Mouse (Mus musculus) heart, embryonic 15.5 days (tissue): ENCODE data around the gene Wwox. TPM values are rescaled to one million over a fixed set of nuclear protein-coding genes. Genes with fewer than 3 reads are reported as not detected.
A peak's percentile ranks its signal among the peaks of the same experiment; 100 is the strongest.

Experiments
- ATAC-seq: fragments of 200-750 bp; cut with Nextera tagmentation; replicated peaks from 2 replicates; pipeline ENCODE4 v1.8.0; 2017; ENCODE audit warnings: low read depth, moderate TSS enrichment; ENCODE audit not compliant: insufficient number of reproducible peaks, insufficient read depth, low FRiP score
- H3K27ac ChIP-seq: fragments of 300-500 bp; sonication (generic); 2 replicates; pipeline ENCODE4 v1.5.1; 2015; ENCODE audit warnings: mild to moderate bottlenecking, inconsistent platforms
- H3K27me3 ChIP-seq: fragments of 300-500 bp; sonication (generic); 2 replicates; pipeline ENCODE4 v1.6.1; 2015; ENCODE audit warnings: inconsistent platforms
- H3K36me3 ChIP-seq: fragments of 300-500 bp; sonication (generic); 2 replicates; pipeline ENCODE4 v1.6.1; 2015; ENCODE audit warnings: mild to moderate bottlenecking, inconsistent platforms
- H3K4me1 ChIP-seq: fragments of 300-500 bp; sonication (generic); replicated peaks from 2 replicates; pipeline ENCODE4 v1.6.1; 2015; ENCODE audit warnings: inconsistent platforms
- H3K4me2 ChIP-seq: fragments of 300-500 bp; sonication (generic); 2 replicates; pipeline ENCODE4 v1.6.1; 2015; ENCODE audit warnings: inconsistent platforms, mild to moderate bottlenecking, moderate library complexity
- H3K4me3 ChIP-seq: fragments of 300-500 bp; sonication (generic); 2 replicates; pipeline ENCODE4 v1.5.1; 2015; ENCODE audit warnings: mild to moderate bottlenecking, inconsistent platforms
- H3K9ac ChIP-seq: fragments of 300-500 bp; sonication (generic); 2 replicates; pipeline ENCODE4 v1.6.1; 2015; ENCODE audit warnings: mild to moderate bottlenecking, inconsistent platforms
- H3K9me3 ChIP-seq: fragments of 300-500 bp; sonication (generic); replicated peaks from 2 replicates; pipeline ENCODE4 v1.6.1; 2016; ENCODE audit warnings: inconsistent platforms
- WGBS: fragments of 180-500 bp; shearing (Covaris S2); methylation state at CpG from one replicate; pipeline ENCODE4 v1.1.7; 2015; ENCODE audit warnings: mixed read lengths; 5-methylcytosine and 5-hydroxymethylcytosine counted together
- polyA plus RNA-seq: library from polyadenylated mRNA; unstranded; fragments of >200 nt; fragmentation: Nextera tagmentation; extraction: Ambion mirVana; gene quantifications from 2 replicates; pipeline ENCODE4 v1.2.1, GENCODE M21; 2015

Wwox gene
- polyA plus RNA-seq, 1 experiment from 2014 or later = 10.9 TPM

GRCm38 (mm10) chr8:115216801-115217200 lies 777.3 kb downstream of the Wwox start:
- ATAC-seq = no peak
- Histone ChIP-seq H3K4me1 (peaks cover 7% of the 10 kb centered on the region), H3K4me3 (no peak overlapping the region), H3K36me3 (no peaks in the 10 kb centered on the region), H3K4me2 (no peak overlapping the region), H3K27me3 (no peaks in the 10 kb centered on the region), H3K9ac (no peak overlapping the region), H3K27ac (no peak overlapping the region), H3K9me3 (no peaks in the 10 kb centered on the region)
- 53% methylated on average over 3 of the region's 3 CpGs for WGBS

DNA sequence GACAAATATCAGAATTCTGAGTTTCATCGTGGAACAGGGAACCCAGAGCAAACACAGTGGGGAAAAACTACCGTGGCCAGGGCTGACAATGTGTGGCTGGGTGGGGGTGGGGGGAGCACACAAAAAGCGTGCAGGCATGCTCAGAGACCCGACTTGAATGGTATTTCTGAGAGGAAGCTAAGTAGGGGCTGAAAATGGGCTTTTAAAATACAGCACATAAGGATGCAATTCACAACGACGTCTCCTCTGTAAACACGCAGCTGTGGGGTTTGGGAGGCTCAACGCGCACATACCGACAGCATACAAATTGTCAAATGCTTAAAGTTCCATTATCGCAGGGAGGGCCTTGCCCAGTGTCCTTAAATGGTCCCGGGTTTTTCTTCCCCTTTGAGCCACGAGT lies 783.1 kb downstream of the Wwox start:
- no peak overlapping the region for H3K4me3 ChIP-seq
- no peak for ATAC-seq
- no peak overlapping the region for H3K4me2 ChIP-seq
- H3K9me3 ChIP-seq = no peaks in the 10 kb centered on the region
- no peak overlapping the region for H3K27ac ChIP-seq
- no peak overlapping the region for H3K9ac ChIP-seq
- WGBS = 75% methylated on average over 13 of the region's 13 CpGs
- H3K36me3 ChIP-seq = no peaks in the 10 kb centered on the region
- H3K27me3 ChIP-seq = no peaks in the 10 kb centered on the region
- H3K4me1 ChIP-seq = peaks cover 9% of the 10 kb centered on the region

DNA sequence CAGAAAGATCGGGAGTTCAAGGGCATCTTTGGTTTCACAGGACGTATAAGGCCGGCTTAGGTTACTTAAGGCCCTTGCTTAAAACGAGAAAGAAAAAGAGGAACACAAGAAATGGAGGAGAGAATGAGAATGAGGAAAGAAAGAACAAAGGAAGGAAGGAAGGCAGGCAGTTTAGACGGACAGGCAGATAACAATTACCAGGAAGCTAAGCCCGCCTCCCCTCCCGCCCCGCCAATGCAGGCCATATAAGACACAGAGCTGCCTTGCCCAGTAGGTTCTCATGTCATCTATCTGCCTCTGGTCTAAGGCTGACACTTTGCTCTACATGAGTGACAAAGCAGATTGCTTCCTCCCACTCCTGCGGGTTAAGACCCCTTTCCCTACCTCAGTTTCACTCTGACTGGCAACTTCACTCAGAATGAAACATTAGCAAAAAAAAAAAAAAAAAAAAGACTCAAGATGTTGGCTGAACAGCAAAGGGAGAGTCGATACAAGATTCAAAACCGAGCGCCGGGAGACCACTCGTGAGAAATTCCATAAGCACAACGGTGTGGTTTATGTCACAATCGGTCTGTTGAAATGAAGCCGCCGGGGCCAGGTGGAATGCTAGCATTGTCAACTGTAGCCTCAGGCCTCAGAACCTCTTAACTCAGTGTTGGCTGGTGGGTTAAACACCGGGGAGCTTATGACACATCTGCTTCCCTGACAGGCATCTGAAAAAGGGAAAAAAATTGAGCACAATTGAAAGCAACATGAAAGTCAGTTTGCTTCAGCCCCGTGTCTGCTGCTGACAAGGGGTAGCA lies 787.5 kb downstream of the Wwox start:
- H3K36me3 ChIP-seq = no peaks in the 10 kb centered on the region
- no peak for ATAC-seq
- H3K4me3 ChIP-seq = no peak overlapping the region
- H3K27ac ChIP-seq = no peak overlapping the region; the same call in 1 of the 2 replicates
- 48% methylated on average over 20 of the region's 20 CpGs for WGBS
- no peak overlapping the region for H3K4me2 ChIP-seq
- no peaks in the 10 kb centered on the region for H3K9me3 ChIP-seq
- no peaks in the 10 kb centered on the region for H3K27me3 ChIP-seq
- no peak overlapping the region for H3K9ac ChIP-seq
- peaks cover 9% of the 10 kb centered on the region for H3K4me1 ChIP-seq

- H3K27ac ChIP-seq = no peak overlapping the region
- no peak overlapping the region for H3K4me3 ChIP-seq
- no peaks in the 10 kb centered on the region for H3K27me3 ChIP-seq
- 84% methylated on average over 11 of the region's 11 CpGs for WGBS
- no peak for ATAC-seq
- H3K9ac ChIP-seq = no peak overlapping the region
- H3K36me3 ChIP-seq = no peaks in the 10 kb centered on the region
- H3K9me3 ChIP-seq = no peaks in the 10 kb centered on the region
- peaks cover 9% of the 10 kb centered on the region for H3K4me1 ChIP-seq
- no peak overlapping the region for H3K4me2 ChIP-seq
These were observed 789.4 kb downstream of the Wwox start for GRCm38 (mm10) chr8:115228903-115229302.

- Histone ChIP-seq H3K4me2 (no peak overlapping the region), H3K27me3 (no peaks in the 10 kb centered on the region), H3K4me3 (no peak overlapping the region), H3K27ac (peak overlapping the region; percentile 20; the same call in 1 of the 2 replicates), H3K4me1 (no peaks in the 10 kb centered on the region), H3K9me3 (no peaks in the 10 kb centered on the region), H3K36me3 (no peaks in the 10 kb centered on the region), H3K9ac (no peak overlapping the region)
- whole genome bisulfite sequencing = 63% methylated on average over 6 of the region's 6 CpGs
- no peak for ATAC-seq
These were observed 794.6 kb downstream of the Wwox start for GRCm38 (mm10) chr8:115234068-115234467.

- no peaks in the 10 kb centered on the region for H3K9me3 ChIP-seq
- H3K27ac ChIP-seq = no peak overlapping the region
- H3K4me1 ChIP-seq = no peaks in the 10 kb centered on the region
- no peaks in the 10 kb centered on the region for H3K36me3 ChIP-seq
- H3K4me3 ChIP-seq = no peak overlapping the region
- H3K27me3 ChIP-seq = no peaks in the 10 kb centered on the region
- no peak for ATAC-seq
- WGBS = 65% methylated on average over 9 of the region's 9 CpGs
- no peak overlapping the region for H3K9ac ChIP-seq
- H3K4me2 ChIP-seq = no peak overlapping the region
These were observed 798.1 kb downstream of the Wwox start for GRCm38 (mm10) chr8:115237596-115237995.

- H3K4me2 ChIP-seq = no peak overlapping the region
- 78% methylated on average over 9 of the region's 9 CpGs for WGBS
- H3K9me3 ChIP-seq = no peaks in the 10 kb centered on the region
- 0 out of 2 replicates have a peak, but pooled peaks cover 3% of the 10 kb centered on the region for H3K27me3 ChIP-seq
- H3K4me3 ChIP-seq = no peak overlapping the region
- ATAC-seq = no peak
- H3K9ac ChIP-seq = no peak overlapping the region
- no peak overlapping the region for H3K27ac ChIP-seq
- H3K36me3 ChIP-seq = no peaks in the 10 kb centered on the region
- H3K4me1 ChIP-seq = no peaks in the 10 kb centered on the region
These were observed 804.1 kb downstream of the Wwox start for GRCm38 (mm10) chr8:115243465-115244027.

DNA sequence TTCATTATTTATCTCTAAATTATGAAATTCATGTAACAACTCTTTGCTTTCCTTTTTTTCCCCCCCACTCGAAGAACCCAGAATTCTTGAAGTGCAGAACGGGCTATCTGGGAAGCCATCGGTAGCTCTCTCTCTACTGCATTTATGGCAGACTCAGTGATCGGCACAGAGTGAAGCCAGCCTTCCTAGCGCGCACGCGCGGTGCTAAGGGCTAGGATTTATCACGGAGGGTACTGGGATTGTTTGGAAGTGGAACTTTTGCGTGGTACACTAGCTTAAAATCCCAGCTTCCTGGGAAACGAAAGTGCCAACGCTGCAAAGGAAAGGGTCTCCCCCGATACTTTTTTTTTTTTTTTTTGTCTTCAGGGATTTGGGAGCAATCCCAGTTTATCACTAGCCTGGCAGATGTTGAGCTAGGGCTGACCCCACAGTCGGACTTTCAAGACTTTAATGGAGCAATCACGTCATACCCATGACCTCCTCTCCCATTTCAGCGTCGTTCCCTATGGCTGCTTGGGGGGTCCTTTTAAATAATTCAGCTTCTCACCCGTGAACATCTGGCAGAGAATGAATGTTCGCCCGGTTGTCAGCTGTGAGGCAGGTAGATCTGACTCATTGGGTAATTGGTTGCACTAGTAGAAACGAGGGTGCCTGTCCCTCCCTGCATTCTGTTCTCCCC lies 810.4 kb downstream of the Wwox start:
- peak overlapping the region; percentile 43 for H3K4me2 ChIP-seq
- no peaks in the 10 kb centered on the region for H3K36me3 ChIP-seq
- no peak overlapping the region for H3K27ac ChIP-seq
- H3K27me3 ChIP-seq = 0 out of 2 replicates have a peak, but pooled peaks cover 3% of the 10 kb centered on the region
- H3K4me1 ChIP-seq = 0 out of 2 replicates have a peak, but pooled peaks cover 3% of the 10 kb centered on the region
- no peaks in the 10 kb centered on the region for H3K9me3 ChIP-seq
- no peak overlapping the region for H3K9ac ChIP-seq
- no peak overlapping the region for H3K4me3 ChIP-seq
- no peak for ATAC-seq
- 46% methylated on average over 22 of the region's 22 CpGs for WGBS

GRCm38 (mm10) chr8:115255550-115255949 lies 816.1 kb downstream of the Wwox start:
- WGBS = 78% methylated on average over 13 of the region's 13 CpGs
- Histone ChIP-seq H3K4me3 (no peak overlapping the region), H3K4me1 (no peaks in the 10 kb centered on the region), H3K27ac (no peak overlapping the region), H3K4me2 (no peak overlapping the region), H3K36me3 (no peaks in the 10 kb centered on the region), H3K9ac (no peak overlapping the region), H3K27me3 (no peaks in the 10 kb centered on the region), H3K9me3 (no peaks in the 10 kb centered on the region)
- no peak for ATAC-seq

DNA sequence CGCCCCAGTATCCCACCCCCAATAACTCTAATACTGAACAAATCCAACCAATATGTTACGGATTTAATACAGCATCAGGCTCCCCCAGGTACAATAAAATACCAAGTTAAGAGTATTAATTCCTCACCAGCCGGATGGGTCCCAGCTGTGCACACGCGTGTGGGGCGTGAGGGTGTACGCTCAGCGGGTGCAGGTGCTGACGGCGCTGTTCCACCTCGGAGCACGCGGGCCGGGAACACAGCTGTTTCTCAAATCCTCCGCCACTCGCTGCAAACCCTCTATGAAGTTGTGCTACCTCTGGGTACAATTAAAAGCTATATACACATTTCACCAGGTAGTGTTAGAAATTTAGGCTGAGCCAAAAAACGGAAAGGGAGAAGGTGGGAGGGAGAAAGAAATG lies 818.0 kb downstream of the Wwox start:
- Histone ChIP-seq H3K36me3 (no peaks in the 10 kb centered on the region), H3K9me3 (no peaks in the 10 kb centered on the region), H3K4me2 (no peak overlapping the region), H3K27ac (no peak overlapping the region), H3K4me1 (no peaks in the 10 kb centered on the region), H3K27me3 (no peaks in the 10 kb centered on the region), H3K9ac (no peak overlapping the region), H3K4me3 (no peak overlapping the region)
- no peak for ATAC-seq
- 89% methylated on average over 17 of the region's 17 CpGs for WGBS

DNA sequence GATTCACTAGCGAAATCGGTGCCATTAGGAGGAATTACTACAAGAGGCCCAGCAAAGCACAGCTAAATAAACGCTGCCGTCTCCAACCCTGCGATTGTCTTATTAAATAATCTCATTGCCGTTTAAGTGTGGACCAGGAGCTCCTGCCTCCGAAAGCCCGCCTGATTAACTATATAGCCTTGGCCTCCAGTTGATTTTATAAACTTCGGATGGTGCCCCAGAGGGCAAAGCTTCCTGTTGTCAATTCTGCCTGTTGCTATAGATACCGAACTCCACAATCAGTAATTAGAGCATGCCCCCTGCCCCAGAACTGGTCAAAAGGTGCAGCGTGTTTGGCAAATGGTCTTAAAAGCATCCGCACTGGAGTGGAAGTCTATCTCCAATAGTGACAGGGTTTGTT lies 820.4 kb downstream of the Wwox start:
- Histone ChIP-seq H3K27ac (no peak overlapping the region), H3K4me1 (no peaks in the 10 kb centered on the region), H3K27me3 (no peaks in the 10 kb centered on the region), H3K9ac (no peak overlapping the region), H3K36me3 (no peaks in the 10 kb centered on the region), H3K4me3 (no peak overlapping the region), H3K4me2 (no peak overlapping the region), H3K9me3 (no peaks in the 10 kb centered on the region)
- WGBS = 82% methylated on average over 12 of the region's 12 CpGs
- ATAC-seq = no peak
